Mouse (Mus musculus) MEL (cell line): ENCODE measurements around the gene Snap47. TPM values are rescaled to one million over a fixed set of nuclear protein-coding genes. Genes with fewer than 3 reads are reported as not detected.
A peak's percentile ranks its signal among the peaks of the same experiment; 100 is the strongest.

Experiments used
- DNase-seq: peaks from one replicate; pipeline ENCODE4 v3.0.0; 2011; ENCODE audit warnings: low read depth, low spot score
- H3K27ac ChIP-seq: 2 replicates; pipeline ENCODE4 v1.5.1; 2012; ENCODE audit warnings: low read depth, mild to moderate bottlenecking, control low read depth, low read length, moderate library complexity; ENCODE audit not compliant: control insufficient read depth
- H3K27me3 ChIP-seq, 2 experiments: fragments of 150-350 bp in 1 of 2; sonication (generic) in 1 of 2; 2 replicates each; pipeline ENCODE4 v1.6.1; 2012; ENCODE audit warnings: low read length in 2 of 2, mild to moderate bottlenecking in 2 of 2, improper control_type of control experiment in 1 of 2, moderate library complexity in 1 of 2; ENCODE audit not compliant: insufficient read depth in 2 of 2, control insufficient read depth in 1 of 2
- H3K36me3 ChIP-seq, 2 experiments: 2 replicates each; pipeline ENCODE4 v1.6.1; 2012 to 2014; ENCODE audit warnings: low read length in 2 of 2, improper control_type of control experiment in 1 of 2, inconsistent platforms in 1 of 2, mild to moderate bottlenecking in 1 of 2; ENCODE audit not compliant: insufficient read depth in 2 of 2, control insufficient read depth in 1 of 2
- H3K4me1 ChIP-seq, 2 experiments: fragments of 150-350 bp in 1 of 2; sonication (generic) in 1 of 2; 2 replicates each; pipeline ENCODE4 v1.6.1; 2012; ENCODE audit warnings: low read length in 2 of 2, improper control_type of control experiment in 1 of 2, mild to moderate bottlenecking in 1 of 2; ENCODE audit not compliant: insufficient read depth in 2 of 2, control insufficient read depth in 1 of 2
- H3K4me3 ChIP-seq, 2 experiments: fragments of 150-350 bp in 1 of 2; sonication (generic) in 1 of 2; 2 replicates each; pipeline ENCODE4 v1.5.1; 2012; ENCODE audit warnings: low read depth in 2 of 2, low read length in 2 of 2, mild to moderate bottlenecking in 2 of 2, moderate library complexity in 2 of 2, control low read depth in 1 of 2, improper control_type of control experiment in 1 of 2; ENCODE audit not compliant: control insufficient read depth in 1 of 2, insufficient read depth in 1 of 2
- H3K79me2 ChIP-seq: 2 replicates; pipeline ENCODE4 v1.6.1; 2012; ENCODE audit warnings: mild to moderate bottlenecking, low read length, moderate library complexity; ENCODE audit not compliant: control insufficient read depth, poor library complexity, insufficient read depth
- H3K9ac ChIP-seq: 2 replicates; pipeline ENCODE4 v1.6.1; 2012; ENCODE audit warnings: low read depth, mild to moderate bottlenecking, control low read depth, low read length, moderate library complexity; ENCODE audit not compliant: control insufficient read depth, poor library complexity, severe bottlenecking
- H3K9me3 ChIP-seq: fragments of 150-350 bp; sonication (generic); replicated peaks from 2 replicates; pipeline ENCODE4 v1.6.1; 2012; ENCODE audit warnings: mild to moderate bottlenecking, low read length, improper control_type of control experiment, moderate library complexity; ENCODE audit not compliant: insufficient read depth
- CTCF ChIP-seq, 3 experiments: IDR thresholded peaks in 2 of 3; conservative IDR thresholded peaks in 1 of 3; 2 replicates each; pipeline ENCODE4 v1.5.1; 2011 to 2012; ENCODE audit warnings: low read length in 3 of 3, low read depth in 2 of 3, mild to moderate bottlenecking in 2 of 3, improper control_type of control experiment in 1 of 3, inconsistent platforms in 1 of 3, mixed read lengths in 1 of 3, moderate library complexity in 1 of 3; ENCODE audit not compliant: control insufficient read depth in 1 of 3, insufficient read depth in 1 of 3, poor library complexity in 1 of 3, severe bottlenecking in 1 of 3
- EP300 ChIP-seq, 2 experiments: IDR thresholded peaks; 2 replicates each; pipeline ENCODE4 v1.6.1; 2011; ENCODE audit warnings: improper control_type of control experiment in 2 of 2, low read length in 2 of 2, low read depth in 1 of 2, mild to moderate bottlenecking in 1 of 2
- ETS1 ChIP-seq: IDR thresholded peaks from 2 replicates; pipeline ENCODE4 v1.6.1; 2012; ENCODE audit warnings: low read depth, mild to moderate bottlenecking, inconsistent platforms, low read length, improper control_type of control experiment, moderate library complexity
- GABPA ChIP-seq: IDR thresholded peaks from 2 replicates; pipeline ENCODE4 v1.6.1; 2012; ENCODE audit warnings: low read depth, mild to moderate bottlenecking, inconsistent platforms, low read length, improper control_type of control experiment, moderate library complexity
- HCFC1 ChIP-seq: IDR thresholded peaks from 2 replicates; pipeline ENCODE4 v1.6.1; 2012; ENCODE audit warnings: low read depth, mild to moderate bottlenecking, inconsistent platforms, low read length, improper control_type of control experiment, moderate library complexity
- JUND ChIP-seq: IDR thresholded peaks from 2 replicates; pipeline ENCODE4 v1.6.1; 2011; ENCODE audit warnings: low read depth, mild to moderate bottlenecking, improper control_type of control experiment, low read length
- MAX ChIP-seq: IDR thresholded peaks from 2 replicates; pipeline ENCODE4 v1.6.1; 2011; ENCODE audit warnings: low read length, improper control_type of control experiment
- MAZ ChIP-seq: IDR thresholded peaks from 2 replicates; pipeline ENCODE4 v1.6.1; 2012; ENCODE audit warnings: low read depth, mild to moderate bottlenecking, inconsistent platforms, low read length, improper control_type of control experiment
- POLR2A ChIP-seq, 2 experiments: IDR thresholded peaks; 2 replicates each; pipeline ENCODE4 v1.6.1; 2011 to 2012; ENCODE audit warnings: low read length in 2 of 2, mild to moderate bottlenecking in 2 of 2, control low read depth in 1 of 2, improper control_type of control experiment in 1 of 2, low read depth in 1 of 2, moderate library complexity in 1 of 2; ENCODE audit not compliant: control insufficient read depth in 1 of 2, insufficient read depth in 1 of 2, poor library complexity in 1 of 2
- RCOR1 ChIP-seq: IDR thresholded peaks from 2 replicates; pipeline ENCODE4 v1.6.1; 2012; ENCODE audit warnings: low read depth, mild to moderate bottlenecking, inconsistent platforms, low read length, improper control_type of control experiment
- SIN3A ChIP-seq: IDR thresholded peaks from 2 replicates; pipeline ENCODE4 v1.6.1; 2012; ENCODE audit warnings: low read length, improper control_type of control experiment, inconsistent platforms
- TBP ChIP-seq: IDR thresholded peaks from 2 replicates; pipeline ENCODE4 v1.8.0; 2011; ENCODE audit warnings: low read depth, low read length, improper control_type of control experiment
- TCF12 ChIP-seq: IDR thresholded peaks from 2 replicates; pipeline ENCODE4 v1.6.1; 2014; ENCODE audit warnings: low read depth, mild to moderate bottlenecking, inconsistent platforms, low read length, improper control_type of control experiment, moderate library complexity
- UBTF ChIP-seq: IDR thresholded peaks from 2 replicates; pipeline ENCODE4 v1.6.1; 2012; ENCODE audit warnings: low read depth, mild to moderate bottlenecking, inconsistent platforms, low read length, improper control_type of control experiment, moderate library complexity, borderline replicate concordance; ENCODE audit not compliant: insufficient read depth
- USF1 ChIP-seq: IDR thresholded peaks from 2 replicates; pipeline ENCODE4 v1.6.1; 2014; ENCODE audit warnings: low read depth, mild to moderate bottlenecking, inconsistent platforms, low read length, improper control_type of control experiment, moderate library complexity
- ZMIZ1 ChIP-seq: IDR thresholded peaks from 2 replicates; pipeline ENCODE4 v1.6.1; 2012; ENCODE audit warnings: low read depth, mild to moderate bottlenecking, inconsistent platforms, low read length, improper control_type of control experiment, moderate library complexity
- polyA plus RNA-seq, 2 experiments: library from polyadenylated mRNA; stranded (reverse) in 1 of 2; unstranded in 1 of 2; fragments of >175 nt in 1 of 2; fragments of >200 nt in 1 of 2; gene quantifications; 2 replicates each; pipeline versions ENCODE4 v1.2.1 to v1.2.4; 2012; ENCODE audit warnings: low replicate concordance in 2 of 2, low read depth in 1 of 2; ENCODE audit not compliant: insufficient read length in 2 of 2, insufficient read depth in 1 of 2, missing spikeins in 1 of 2
- total RNA-seq: library from RNA; depleted of rRNA; stranded (reverse); fragments of 300-350 nt; gene quantifications from 2 replicates; pipeline ENCODE4 v1.2.3, GENCODE M21; 2012; rRNA removed

Snap47 gene
- total and polyA plus RNA-seq, 3 experiments: 51.0 to 57.9 TPM; not detected in 1

DNA sequence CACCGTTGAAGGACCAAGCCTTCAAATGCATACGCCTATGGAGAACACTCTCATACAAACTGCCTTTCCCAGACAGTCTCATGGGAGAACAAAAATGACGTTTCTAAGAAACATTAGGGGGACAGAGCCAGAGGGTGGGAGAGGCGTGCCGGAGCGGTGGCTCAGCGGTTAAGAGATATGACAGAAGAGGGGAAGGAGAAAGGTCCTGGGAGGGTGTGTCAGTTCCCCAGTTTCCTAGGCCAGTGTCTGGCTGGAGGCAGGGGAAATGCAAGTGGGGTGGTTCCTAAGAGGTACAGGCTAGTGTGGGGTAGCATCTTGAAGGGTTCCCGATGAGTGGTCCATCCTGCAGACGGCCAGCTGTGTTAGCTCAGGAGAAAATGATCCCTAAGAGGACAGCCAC is 89.7 kb downstream of the Snap47 start:
- Histone ChIP-seq H3K27ac (peak overlapping the region; percentile 7; the same call in 1 of the 2 replicates), H3K9ac (no peak overlapping the region; the same call in 1 of the 2 replicates), H3K4me1 (peaks cover 2 to 17% of the 10 kb centered on the region in 2 experiments; a peak in 3 of 4 replicates), H3K79me2 (no peaks in the 10 kb centered on the region), H3K4me3 (no peak overlapping the region), H3K9me3 (no peaks in the 10 kb centered on the region), H3K36me3 (peaks cover 0 to 9% of the 10 kb centered on the region in 2 experiments; a peak in 2 of 4 replicates), H3K27me3 (no peaks in the 10 kb centered on the region; a peak in 1 of 4 replicates)
- TF ChIP-seq HCFC1 (no peak), TCF12 (no peak), RCOR1 (no peak), JUND (no peak), MAZ (0 out of 2 replicates have a peak, but pooled peaks have one; percentile 11), GABPA (no peak), ETS1 (no peak), SIN3A (peak; percentile 49; the same call in 1 of the 2 replicates), EP300 (IDR thresholded peaks at IDR 0.05; ENCODE audit: low read depth in 1 of 2, low read length in 2 of 2) (0 out of 4 replicates have a peak, but pooled peaks of 1 of the 2 experiments have one; percentile 10), USF1 (no peak), POLR2A (IDR thresholded peaks at IDR 0.05; ENCODE audit: control insufficient read depth in 1 of 2, insufficient read depth in 1 of 2, low read depth in 1 of 2, low read length in 2 of 2, poor library complexity in 1 of 2) (no peak), CTCF (IDR thresholded peaks at IDR 0.05 in 2 of 3, conservative IDR thresholded peaks at IDR 0.05 in 1 of 3; ENCODE audit: control insufficient read depth in 1 of 3, insufficient read depth in 1 of 3, low read depth in 2 of 3, low read length in 3 of 3, poor library complexity in 1 of 3, severe bottlenecking in 1 of 3) (no peak), UBTF (no peak), ZMIZ1 (no peak), TBP (0 out of 2 replicates have a peak, but pooled peaks have one; percentile 31), MAX (no peak)
- DNase-seq: peak; percentile 77

Other genes with a start within 250 kb of the Snap47 start
- gene Mrpl55, start 248.7 kb downstream of the Snap47 start, total RNA-seq: 75.0 and 75.5 TPM in 2 replicates
- gene Mrpl55, start 248.7 kb downstream of the Snap47 start, polyA plus RNA-seq: 10 to 100 TPM in 1 of 2 experiments, not detected in 1; 68.5 TPM
- 29.7 and 35.5 TPM in 2 replicates for gene 2310033P09Rik, start 242.9 kb downstream of the Snap47 start, total RNA-seq
- gene 2310033P09Rik, start 242.9 kb downstream of the Snap47 start, polyA plus RNA-seq: 10 to 100 TPM in 1 of 2 experiments, not detected in 1; 59.8 TPM
- 541 and 555 TPM in 2 replicates for gene Arf1, start 222.9 kb downstream of the Snap47 start, total RNA-seq
- 100 to 1,000 TPM in 1 of 2 experiments, not detected in 1; 617 TPM for gene Arf1, start 222.9 kb downstream of the Snap47 start, polyA plus RNA-seq
- not detected in 2 replicates for gene Wnt3a, start 160.4 kb downstream of the Snap47 start, total RNA-seq
- not detected for gene Wnt3a, start 160.4 kb downstream of the Snap47 start, polyA plus RNA-seq
- gene Wnt9a, start 144.3 kb downstream of the Snap47 start, total RNA-seq: not detected in 2 replicates
- gene Wnt9a, start 144.3 kb downstream of the Snap47 start, polyA plus RNA-seq: not detected
- not detected in 2 replicates for gene Prss38, start 75.5 kb downstream of the Snap47 start, total RNA-seq
- gene Prss38, start 75.5 kb downstream of the Snap47 start, polyA plus RNA-seq: not detected
- 14.3 and 18.1 TPM in 2 replicates for gene Jmjd4, start 1.1 kb downstream of the Snap47 start, total RNA-seq
- 10 to 100 TPM in 1 of 2 experiments, not detected in 1; 14.5 TPM for gene Jmjd4, start 1.1 kb downstream of the Snap47 start, polyA plus RNA-seq
- gene Zfp867, start 21.3 kb upstream of the Snap47 start, total RNA-seq: 0.12 TPM in 1 of 2 replicates, not detected in the other
- gene Zfp867, start 21.3 kb upstream of the Snap47 start, polyA plus RNA-seq: 1 to 10 TPM in 1 of 2 experiments, not detected in 1; 1.3 TPM
- 31.7 and 31.8 TPM in 2 replicates for gene Zkscan17, start 75.6 kb upstream of the Snap47 start, total RNA-seq
- gene Zkscan17, start 75.6 kb upstream of the Snap47 start, polyA plus RNA-seq: 10 to 100 TPM in 1 of 2 experiments, not detected in 1; 49.6 TPM
- gene Nlrp3, start 90.4 kb upstream of the Snap47 start, total RNA-seq: not detected in 2 replicates
- not detected for gene Nlrp3, start 90.4 kb upstream of the Snap47 start, polyA plus RNA-seq
- not detected in 2 replicates for gene Olfr222, start 125.0 kb upstream of the Snap47 start, total RNA-seq
- gene Olfr222, start 125.0 kb upstream of the Snap47 start, polyA plus RNA-seq: not detected
- not detected in 2 replicates for gene Olfr223, start 142.1 kb upstream of the Snap47 start, total RNA-seq
- not detected for gene Olfr223, start 142.1 kb upstream of the Snap47 start, polyA plus RNA-seq
- 131 and 142 TPM in 2 replicates for gene Mprip, start 210.1 kb upstream of the Snap47 start, total RNA-seq
- gene Mprip, start 210.1 kb upstream of the Snap47 start, polyA plus RNA-seq: 100 to 1,000 TPM; 103 to 174 TPM